Mouse (Mus musculus) C2C12 (cell line): ENCODE results near the gene Fam20c.

Experiments
- CEBPB ChIP-seq: IDR thresholded peaks from one replicate; pipeline ENCODE4 v1.6.1; 2011; ENCODE audit warnings: low read depth, mild to moderate bottlenecking, control low read depth, moderate library complexity
- CTCF ChIP-seq: IDR thresholded peaks from one replicate; pipeline ENCODE4 v1.5.1; 2011; ENCODE audit not compliant: control insufficient read depth, insufficient read depth, insufficient read length
- MYOG ChIP-seq: IDR thresholded peaks from one replicate; pipeline ENCODE4 v1.6.1; 2011; ENCODE audit not compliant: control insufficient read depth, insufficient read length; ENCODE audit errors: extremely low read depth

GRCm38 (mm10) chr5:138840981-138841380, 86.7 kb downstream of the Fam20c start:
- TF ChIP-seq CTCF = no peak
- no peak for TF ChIP-seq CEBPB
- no peak for TF ChIP-seq MYOG
